Mouse (Mus musculus): ENCODE measurements around the gene Gpc1.
A peak's percentile ranks its signal among the peaks of the same experiment; 100 is the strongest.

The Gpc1 gene

DNA sequence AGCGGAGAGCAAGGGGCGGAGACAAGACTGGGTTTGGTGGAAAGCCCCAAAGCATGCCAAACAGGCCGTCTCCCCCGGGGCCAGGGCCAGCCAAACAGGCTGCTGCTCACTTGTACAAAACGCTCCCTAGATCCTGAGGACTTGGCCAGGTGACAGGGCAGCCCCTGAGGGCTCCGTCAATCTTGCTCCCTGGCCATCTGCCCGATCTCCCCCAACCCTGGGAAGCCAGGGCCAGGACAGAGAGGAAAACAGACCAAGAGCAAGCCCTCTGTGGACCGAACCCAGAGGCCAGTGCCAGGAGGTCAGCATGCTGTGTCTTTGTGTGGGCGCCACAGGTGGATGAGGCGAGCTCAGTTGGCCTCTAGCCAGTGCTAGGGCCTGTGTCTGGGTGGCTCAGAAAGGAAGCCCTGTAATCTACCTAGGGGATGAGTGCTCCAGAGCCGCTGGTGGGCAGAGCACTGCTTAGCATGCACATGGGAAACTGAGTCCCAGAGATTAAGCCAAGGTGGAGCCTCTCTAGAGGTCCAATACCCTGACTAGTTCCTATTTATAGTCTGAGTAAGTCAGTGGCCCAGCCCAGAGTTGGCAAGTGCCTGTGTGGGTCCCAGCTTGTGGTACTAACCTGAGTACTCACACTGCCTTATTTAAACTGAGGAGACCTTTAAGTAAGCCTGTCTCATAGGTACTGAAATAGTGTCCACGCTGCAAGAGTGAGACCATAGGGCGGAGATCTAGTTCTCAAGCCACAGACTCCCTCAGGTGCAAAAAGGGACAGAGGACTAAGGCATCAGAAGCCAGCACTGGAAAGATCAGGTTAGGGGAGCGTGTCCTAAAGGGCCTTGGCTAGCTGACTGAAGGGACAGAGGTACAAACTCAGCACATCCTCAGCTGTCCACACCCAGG, 6.7 kb downstream of the Gpc1 start:
- peak; percentile 67 to 71 for DNase-seq

DNA sequence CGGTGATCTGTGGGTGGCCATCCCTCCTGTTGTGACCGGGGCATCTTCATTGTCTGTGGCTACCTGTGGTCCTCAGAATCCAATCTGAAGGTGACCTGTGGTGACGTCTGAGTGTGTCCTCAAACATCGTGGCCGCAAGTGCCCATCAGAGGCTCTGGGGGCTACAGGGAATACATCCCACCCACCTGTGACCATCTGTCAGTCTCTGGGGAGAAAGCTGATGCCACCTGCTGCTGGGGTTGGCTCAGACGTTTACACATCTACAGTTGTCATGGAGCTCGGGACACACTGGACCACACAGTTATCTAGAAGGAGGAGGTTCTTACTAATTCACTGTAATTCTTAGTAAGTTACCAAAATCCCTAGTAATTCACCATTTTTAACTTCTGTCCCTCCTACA, 7.8 kb downstream of the Gpc1 start:
- DNase-seq: peak; percentile 49

DNA sequence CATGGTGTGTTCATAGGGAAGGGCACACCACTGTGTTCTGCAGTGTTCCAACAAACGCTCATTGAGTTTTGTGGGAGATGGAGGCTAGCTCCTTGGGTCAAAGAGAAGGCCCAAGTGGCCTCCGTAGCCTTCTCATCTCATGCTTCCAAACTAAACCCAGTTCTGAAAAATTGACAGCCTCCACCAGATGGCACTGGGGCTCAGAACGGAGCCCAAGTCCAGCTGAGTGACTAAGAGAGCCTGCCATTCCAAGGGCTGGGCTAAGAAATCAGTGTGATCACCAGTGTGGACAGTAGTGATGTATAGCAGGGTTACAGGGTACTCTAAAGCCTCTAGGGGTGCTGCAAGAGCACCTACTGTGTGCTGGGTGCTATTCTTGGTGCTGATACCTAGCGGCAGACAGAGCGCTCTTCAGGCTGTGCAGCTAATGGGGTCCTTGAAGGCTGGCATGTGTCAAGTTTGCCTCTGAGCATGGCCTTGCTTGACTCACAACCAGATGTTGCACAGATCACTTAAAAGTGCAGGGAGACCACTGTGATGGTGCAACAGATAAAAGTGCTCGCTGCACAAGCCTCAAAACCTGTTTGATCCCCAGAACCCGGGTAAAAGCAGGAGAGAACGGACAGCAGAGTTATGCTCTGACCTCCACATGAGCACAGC, 8.9 kb downstream of the Gpc1 start:
- DNase-seq: peak; percentile 72 to 80

DNA sequence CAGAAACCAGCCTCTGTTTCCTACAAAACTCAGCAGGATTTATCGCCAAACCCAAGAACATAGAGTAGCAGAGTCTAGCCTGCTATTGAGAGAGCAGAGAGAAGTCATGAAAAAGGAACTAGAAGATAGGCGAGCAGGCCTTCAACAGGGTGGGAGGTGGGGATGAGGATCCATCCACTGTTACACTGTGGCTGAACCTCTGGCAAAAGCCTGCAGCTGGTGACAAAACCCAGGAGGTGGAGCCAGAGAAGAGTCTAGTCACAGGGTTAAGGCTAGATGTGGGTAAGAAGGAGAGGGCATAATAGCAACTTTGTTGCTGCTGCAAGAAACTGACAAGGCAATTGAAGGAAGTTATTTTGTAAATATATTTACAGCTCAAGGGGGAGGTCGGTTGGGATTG, 10.0 kb downstream of the Gpc1 start:
- no peak for DNase-seq

DNA sequence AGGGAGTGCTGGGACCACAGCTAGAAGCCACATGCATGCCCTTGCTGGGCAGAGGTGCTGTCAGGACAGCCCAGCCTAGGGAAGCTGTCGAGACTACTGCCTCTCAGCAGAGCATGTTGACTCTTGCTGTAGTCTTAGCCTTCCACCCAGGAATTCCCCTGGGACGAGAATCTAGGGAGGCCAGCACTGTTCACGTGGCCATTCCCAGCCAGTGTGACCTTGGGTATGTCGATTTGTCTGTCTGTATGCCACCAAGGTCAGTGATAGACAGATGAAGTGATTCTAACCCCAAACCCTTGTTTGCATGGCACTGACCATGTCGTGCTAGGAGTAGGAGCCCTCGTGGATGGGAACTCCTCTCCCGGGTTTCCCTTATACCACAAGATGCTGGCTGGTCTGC, 14.4 kb downstream of the Gpc1 start:
- DNase-seq: no peak

DNA sequence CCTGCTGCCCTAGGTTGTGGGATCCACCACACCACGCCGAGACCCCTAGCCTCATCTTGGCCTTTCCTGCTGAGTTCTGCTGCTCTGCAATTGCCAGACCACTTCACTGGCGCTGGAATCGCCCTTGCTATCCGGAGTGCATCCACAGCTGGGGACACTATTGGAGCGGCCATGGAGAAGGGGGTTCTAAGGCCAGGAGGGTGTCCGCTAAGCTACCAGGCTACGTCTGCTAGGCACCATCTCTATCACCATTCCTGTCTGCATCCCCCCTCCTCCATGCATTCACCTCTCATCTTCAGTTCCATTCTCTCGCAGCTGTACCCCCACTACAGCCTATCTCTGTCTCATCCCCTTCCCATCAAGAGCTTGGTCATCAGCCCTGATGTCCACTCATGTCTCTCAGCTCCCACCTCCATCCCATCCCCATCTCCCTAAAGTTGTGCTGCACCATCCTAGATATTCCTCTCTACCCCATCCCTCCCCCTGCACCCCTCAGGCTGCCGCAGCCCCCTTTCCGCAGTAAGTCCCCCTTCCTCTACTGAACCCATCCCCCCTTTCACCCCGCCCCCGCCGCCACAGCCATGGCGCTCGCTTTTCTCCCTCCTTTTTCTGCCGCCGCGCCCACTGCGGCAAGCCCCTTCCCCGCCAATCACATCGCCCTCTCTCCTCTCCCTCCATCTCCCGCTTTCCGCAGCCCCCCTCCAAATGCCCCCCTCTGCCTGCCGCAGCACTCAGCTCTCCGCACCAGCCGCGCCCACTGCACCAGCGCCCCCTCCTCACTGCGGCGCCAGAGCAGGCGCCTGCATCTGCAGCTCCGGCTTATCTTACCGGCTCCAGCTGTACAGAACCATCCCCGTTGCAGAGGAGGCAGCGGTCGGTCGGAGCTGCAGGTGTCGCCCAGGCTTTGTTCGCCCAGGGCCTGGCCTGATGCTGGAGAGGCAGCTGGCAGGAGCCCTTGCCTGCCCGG, 16.7 kb downstream of the Gpc1 start:
- no peak for DNase-seq

DNA sequence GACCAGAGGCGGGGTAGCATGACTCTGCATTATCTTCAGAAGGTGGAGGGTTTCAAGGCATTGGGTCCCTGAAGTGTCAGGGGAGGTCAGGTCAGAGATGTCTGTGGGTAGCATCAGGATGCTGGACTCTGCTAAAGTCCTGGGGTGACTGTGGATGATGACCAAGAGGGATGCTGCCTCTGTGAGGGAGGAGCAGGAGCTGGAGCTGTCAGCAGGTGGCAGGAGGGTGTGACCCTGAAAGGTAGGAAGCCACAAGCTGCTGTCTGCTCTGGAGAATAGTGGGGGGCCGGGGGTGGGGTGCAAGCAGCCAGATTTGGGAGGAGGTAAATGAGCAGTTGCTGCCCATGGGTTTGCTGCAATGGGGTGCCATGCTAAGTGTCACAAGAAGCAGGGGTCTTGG, 18.0 kb downstream of the Gpc1 start:
- DNase-seq: no peak

DNA sequence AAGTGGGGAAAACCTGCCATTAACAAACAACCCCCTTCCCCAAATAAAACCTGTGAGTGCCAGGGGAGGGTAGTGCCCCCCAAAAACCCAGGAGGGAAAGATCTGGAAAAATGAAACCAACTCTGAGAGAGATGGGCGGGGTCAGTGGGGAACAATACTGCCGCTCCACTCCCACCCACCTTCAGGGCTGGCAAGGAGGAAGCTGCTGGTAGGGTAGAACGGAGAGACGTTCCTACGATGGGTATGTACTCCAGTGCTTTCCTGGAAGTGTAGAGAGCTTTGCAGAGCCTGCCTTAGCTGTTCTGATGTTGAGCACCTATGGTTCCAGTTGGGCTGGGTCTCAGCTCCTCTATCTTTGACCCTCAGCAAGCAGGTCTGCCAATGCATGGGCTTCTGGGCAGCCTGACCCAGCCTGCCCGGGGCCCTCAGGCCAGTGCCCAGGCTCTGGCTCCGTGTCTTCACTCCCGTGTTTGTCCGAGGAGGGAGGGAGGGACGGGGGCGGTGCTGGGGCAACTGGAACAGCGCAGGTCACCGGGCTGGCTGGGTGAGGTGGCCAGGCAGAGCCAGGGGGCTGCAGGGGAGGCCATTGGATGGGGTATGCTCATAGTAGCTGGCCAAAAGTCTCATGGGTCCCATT, 18.6 kb downstream of the Gpc1 start:
- DNase-seq: no peak

DNA sequence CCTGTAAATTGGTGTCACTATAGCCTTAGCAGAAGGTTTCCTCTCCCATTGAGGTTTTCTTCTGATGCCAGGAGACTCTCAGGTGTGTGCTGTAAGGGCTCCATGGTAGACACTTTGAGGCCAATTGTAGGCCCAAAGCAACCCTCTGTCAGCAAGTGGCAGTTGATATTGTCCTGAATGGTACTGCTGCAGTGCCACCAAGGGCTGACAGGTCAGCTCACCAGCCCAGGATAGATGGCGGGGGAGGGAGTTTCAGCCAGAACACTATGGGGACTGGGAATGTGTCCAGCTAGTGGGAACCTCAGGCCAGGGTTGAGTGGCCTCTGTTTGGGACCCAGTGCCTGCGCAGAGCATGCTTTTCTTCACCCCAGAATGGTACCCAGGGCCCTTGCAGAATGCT, 21.0 kb downstream of the Gpc1 start:
- DNase-seq: no peak

DNA sequence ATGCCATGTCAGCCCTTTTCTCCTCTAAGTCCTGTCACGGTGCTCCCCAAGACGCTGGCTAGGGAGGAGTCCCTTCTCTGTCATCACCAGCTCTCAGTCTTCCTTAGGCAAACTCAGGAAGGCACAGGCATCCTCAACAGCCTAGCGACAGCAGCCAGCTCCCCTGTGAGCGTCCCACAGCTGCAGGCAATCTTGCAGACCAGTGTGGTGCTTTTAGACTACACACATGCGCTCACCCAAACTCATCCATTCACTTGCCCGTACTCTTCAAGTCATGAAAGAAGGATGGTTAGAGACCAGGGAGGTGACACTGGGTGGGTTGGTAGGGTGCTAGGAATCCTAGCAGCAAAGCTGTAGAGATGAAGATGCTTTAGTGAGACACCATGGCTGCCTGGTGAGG, 30.1 kb downstream of the Gpc1 start:
- no peak for DNase-seq

DNA sequence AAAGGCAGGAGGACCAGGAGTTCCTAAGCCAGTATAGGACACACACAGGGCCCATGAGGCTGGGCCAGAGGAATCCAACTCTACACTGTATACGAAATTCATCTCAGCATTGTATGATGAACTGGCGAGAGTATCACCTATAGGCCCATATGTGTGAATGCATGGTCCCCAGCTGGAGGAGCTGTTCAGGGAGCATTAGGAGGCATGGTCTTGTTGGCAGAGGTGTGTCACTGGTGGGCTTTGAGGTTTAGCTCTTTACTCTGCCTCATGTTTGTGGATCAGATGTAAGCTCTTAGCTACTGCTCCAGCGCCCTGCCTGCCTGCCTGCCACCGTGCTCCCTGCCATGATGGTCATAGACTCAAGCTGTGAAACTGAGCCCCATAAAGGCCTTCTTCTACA, 31.8 kb downstream of the Gpc1 start:
- no peak for DNase-seq

DNA sequence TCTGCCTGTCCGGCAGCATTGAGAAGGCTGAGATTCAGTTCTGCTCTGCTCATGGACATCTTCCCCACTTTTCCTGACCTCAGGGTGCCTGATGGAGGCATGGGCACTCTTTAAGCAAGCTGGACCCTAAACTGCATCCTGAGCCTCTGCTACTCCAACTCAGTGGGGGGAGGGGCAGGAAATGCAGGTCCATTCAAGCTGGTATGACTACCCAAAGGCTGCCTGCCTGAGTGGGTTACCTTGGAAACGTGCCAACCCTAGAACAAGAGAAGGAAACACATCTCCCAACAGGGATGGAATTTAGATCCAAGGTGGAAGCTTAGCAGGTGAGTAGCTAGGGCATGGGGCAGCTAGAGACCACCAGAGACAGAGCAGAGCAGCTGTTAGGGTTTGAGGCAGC, 34.7 kb downstream of the Gpc1 start:
- no peak for DNase-seq

DNA sequence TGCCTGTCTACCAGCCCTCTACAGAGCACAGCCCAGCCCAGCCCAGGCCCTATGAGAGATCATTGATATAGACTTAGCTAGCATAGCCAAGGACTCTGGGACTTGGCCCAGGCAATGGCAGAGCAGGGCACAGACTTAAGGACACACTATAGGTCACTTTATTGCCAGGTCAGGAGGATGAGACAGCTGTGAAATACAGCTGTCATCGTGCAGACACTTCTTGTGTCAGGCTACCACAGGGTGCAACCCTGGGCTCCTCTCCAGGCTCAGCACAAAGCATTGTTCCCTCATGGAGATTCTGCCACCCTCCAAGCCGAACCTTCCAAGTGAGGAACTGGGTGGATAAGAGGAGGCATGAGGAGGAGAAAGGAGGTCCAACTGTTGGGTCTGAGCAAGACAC, 38.5 kb downstream of the Gpc1 start:
- no peak for DNase-seq

DNA sequence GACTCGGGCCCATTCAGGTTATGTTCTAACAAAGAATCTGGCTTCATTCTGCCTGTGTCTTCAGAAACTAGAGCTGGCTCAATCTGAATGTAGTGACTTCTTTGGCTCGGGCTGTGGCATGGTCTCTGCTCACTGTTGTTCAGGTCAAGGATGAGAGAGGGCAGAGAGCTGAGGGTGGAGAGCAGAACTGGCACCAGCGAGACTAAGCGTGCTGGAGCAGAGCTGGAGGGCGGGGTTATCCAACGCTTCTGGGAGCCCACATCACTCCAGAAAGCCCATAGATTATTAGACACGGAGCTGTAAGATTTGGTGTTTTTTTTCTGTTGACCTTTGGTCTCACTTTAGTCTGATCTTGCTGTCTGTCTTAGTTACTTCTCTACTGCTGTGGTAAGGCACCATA, 41.2 kb downstream of the Gpc1 start:
- DNase-seq: no peak

DNA sequence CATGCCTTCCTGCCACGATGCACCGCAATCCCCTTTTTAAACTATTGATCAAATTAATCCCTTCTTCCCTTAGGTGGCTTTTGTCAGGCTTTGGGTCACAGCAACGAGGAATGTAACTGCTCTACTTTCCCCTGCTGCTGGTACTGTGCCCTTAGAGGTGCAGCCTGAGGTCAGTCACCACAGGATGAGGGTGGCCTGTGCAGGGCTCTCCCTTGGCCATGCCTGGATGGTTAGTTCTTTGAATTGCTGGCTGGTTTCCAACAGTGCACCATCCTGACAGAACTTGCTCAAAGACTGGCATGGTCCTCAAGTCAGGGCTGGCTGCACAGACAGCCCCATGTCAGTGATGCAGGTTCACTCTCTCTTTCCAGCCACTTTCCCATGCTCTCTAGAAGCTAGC, 42.6 kb downstream of the Gpc1 start:
- DNase-seq: no peak

DNA sequence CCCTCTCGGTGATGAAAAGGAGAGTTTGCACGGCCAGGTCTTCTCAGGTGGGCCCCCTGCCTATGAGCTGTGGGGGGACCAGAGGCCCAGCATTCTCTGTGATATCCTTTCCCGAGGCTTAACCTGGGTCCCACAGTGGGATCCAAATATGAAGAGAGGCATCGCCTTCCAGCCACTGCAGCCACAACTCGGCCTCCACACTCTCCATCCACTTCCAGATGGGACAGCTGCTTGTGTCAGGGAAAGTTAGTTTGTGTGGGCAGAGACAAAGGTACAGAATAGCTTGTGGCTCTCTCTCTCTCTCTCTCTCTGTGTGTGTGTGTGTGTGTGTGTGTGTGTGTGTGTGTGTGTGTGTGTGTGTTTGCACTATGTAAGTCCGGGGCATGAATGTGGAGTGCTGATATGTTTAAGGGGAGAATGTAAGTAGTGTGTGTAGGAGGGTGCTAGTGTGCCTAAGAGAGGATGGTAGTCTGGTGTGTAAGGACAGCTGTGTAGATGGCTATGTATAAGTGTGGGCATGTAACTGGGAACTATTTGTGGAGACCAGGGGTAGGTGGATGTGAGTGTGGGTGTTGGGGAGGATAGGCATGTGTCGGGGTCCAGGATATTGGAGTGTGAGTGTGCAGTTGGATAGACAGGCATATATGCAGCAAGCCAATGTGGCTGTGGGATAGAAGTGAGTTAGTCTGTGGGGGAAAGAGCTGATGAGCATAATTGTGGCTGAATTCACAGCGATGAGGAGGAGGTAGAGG, 44.1 kb downstream of the Gpc1 start:
- no peak for DNase-seq

DNA sequence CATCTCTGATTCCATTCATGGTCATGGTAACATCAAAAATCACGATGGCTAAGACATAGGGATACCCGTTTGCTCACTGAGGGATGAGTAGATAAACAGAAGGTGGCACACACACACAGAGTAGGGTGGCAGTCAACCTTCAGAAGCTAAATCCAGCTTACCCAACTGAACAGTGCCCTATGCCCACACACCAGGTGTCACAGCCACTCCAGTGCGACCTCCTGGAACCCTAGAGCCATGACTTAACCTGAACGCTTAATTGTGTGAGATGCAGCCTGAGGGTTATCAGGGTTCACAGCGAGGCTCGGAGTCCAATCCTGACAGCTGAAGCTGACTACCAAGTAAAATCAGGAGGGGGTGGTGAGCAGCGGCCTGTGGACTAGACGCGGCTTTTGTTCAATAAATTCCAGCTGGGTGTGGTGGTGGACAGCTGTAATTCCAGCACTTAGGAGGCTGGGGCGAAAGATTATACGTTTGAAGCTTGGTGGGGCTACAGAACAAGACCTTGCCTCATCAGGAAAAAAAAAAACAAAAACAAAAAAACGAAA, 46.1 kb downstream of the Gpc1 start:
- no peak for DNase-seq

DNA sequence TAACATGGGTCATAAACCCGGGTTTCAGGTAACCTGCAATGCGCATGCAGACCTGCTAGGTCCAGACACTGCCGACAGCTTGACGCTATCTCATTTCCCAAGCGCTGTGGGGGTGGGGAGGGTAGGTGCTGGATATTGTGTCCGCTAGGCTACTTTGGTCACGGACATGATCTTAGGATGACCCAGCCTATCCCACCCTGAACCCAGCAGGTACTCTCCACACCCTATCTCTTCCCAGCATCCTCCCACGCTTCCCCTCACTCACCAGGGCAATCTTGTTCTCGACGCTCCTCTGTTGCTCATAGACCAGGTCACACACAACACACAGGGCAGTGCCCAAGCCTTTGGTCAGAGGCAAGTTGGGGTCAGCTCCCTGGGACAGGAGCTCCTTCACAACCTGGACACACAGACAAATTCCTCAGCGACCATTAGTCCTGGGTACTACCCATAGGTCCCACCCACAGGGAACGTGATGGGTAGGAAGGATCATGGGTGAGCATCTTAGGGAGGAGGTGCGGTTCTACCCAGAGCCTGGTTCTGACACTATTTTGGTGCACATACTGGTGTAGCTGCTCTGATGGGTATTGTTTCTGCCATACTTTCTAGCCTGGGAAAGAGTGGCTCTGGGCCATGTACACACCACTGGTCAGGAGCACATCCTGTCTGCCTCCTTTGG, 46.8 kb downstream of the Gpc1 start:
- no peak for DNase-seq

DNA sequence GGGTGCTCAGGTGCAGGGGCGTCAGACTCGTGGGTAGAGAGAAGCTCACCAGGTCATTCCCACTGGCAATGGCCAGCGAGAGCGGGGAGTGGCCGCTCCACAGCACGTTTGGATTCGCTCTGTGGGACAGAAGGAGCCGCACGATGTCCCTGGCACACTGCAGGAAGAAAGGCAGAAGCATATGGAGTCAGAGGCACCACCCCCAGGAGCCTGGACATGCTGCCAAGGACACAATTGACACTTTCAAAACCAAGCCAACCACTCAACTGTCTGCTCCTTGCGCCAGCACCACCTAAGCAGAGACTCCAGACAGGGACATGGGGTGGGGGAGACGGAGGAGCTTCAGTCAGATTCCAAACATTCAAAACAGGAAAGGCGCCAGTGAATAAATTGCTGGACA, 47.8 kb downstream of the Gpc1 start:
- peak; percentile 93 to 94 for DNase-seq

DNA sequence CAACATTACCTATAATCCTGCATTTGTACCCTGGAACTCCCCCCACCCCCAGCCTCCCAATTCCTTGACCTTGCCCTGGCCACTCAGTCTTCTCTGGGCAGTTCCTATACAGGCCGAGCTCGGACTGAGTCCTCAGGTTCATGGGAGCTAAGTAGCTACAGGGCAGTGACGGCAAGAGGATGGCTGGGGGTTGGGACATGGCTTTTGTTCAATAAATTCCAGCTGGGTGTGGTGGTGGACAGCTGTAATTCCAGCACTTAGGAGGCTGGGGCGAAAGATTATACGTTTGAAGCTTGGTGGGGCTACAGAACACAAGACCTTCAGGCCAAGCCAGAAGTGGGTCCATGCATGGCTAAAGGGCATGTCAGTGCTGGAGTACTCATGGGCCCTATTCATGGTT, 48.7 kb downstream of the Gpc1 start:
- peak in 1 of 2 experiments; percentile 31 for DNase-seq

DNA sequence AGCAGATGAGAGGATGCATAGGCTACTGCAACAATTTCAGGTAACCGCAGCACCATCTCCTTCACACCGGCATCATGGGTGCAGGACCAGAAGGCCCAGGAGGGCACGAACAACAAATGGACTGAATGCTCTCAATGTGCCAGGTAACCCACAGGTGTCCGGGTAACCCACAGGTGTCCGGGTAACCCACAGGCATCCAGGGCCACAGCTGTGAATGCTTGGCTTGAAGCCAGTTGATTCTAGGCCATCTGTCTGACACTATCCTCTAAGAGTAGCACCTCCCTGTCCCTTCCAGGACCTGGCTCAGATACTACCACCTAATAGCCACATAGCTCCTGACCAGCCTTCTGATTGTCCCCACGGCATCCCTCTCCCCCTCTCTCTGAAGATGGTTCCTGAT, 50.5 kb downstream of the Gpc1 start:
- DNase-seq: peak; percentile 35 to 38

Measured in cerebellum, postnatal 25 days (tissue).